Mouse (Mus musculus): ENCODE results near the gene Spaar.
A peak's percentile ranks its signal among the peaks of the same experiment; 100 is the strongest.

The Spaar gene

DNA sequence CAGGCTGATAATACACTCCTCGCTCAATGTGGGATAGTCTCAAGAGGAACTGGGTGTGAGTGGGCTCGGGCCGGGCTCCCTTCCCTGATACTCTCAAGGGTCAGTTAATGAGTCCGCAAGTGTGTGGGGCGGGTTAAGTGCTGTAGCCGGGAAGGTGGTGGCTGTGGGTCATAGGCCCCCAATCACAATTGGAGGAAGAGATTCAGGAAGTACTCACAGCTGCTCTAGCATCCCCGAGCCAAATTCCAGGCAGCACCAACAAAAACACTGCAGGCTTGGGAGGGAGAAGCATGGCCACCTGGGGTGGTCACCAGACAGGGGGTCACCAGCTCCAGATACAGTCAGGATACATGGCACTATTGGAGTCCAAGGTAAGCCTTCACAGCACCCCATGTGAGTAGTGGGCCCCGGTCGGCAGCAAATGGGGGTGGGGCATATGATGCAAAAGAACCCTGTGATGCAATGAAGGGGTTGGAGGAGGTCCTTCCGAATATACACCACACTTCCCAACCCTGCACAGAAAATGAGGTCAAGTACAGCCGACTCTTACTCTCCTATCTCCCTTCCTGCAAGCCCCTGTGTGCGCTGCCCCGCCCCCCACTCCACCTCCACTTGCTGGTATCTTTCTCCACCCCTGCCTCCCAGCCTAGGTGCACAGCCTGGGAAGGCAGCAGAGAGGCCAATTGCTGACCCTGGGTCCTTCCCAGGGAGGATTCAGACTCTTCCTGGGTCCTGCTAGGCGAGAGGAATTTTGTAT, at the start of gene Spaar:
Gene Spaar, plus strand, starts transcription at position 241 of the 757 bp plus-strand sequence.
- no peak for DNase-seq

DNA sequence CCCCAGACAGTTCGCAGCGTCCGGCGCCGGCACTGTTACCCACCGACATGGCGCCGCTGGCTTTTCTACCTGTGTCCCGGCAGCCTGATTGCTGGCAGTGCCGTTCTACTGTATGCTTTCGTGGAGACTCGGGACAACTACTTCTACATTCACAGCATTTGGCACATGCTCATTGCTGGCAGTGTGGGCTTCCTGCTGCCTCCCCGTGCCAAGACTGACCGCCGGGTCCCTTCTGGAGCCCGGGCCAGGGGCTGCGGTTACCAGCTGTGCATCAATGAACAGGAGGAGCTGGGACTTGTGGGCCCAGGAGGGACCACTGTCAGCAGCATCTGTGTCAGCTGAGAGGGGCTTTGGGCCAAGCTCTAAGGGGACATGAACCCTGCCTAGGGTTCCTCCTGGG, 39.8 kb upstream of the Spaar start:
- DNase-seq: no peak

DNA sequence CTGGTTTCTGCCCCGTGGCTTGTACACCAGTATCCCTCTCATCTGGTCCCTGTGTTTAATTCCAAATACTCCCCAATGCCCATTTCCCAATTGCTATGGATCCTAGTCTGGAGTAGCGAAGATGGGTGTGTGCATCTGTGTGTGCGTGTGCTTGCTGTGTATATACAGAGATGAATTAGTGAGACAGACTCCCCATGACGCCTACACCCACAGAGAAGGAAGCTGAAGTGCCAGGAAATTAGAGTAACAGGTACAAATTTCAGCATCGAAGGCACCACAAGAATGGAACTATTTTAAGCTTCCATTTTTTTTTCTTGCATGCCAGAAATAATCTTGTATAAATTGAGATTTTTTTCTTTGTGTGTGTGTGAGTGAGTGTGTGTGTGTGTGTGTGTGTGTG, 38.8 kb upstream of the Spaar start:
- no peak for DNase-seq

DNA sequence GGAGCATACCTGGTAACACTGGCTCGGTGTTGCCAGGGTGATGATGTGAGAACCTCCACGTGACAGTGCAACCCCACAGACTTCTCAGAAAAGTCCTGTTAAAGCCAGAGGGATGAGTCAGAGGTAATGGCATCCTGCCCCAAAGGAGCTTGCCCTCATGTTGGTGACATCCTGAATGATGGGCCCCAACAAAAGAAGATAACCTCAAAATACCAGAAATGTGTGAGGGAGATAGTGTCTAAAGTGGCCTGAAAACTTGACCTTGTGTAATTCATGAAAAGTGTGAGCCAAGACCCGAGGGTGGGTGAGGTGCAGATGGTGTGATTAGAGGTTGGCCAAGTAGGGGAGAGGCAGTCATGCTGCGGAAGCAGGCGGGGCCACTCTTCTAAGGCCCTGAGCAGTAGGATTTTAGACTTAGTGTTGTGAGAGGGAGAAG, 36.0 kb upstream of the Spaar start:
- DNase-seq: peak; percentile 27 to 49

DNA sequence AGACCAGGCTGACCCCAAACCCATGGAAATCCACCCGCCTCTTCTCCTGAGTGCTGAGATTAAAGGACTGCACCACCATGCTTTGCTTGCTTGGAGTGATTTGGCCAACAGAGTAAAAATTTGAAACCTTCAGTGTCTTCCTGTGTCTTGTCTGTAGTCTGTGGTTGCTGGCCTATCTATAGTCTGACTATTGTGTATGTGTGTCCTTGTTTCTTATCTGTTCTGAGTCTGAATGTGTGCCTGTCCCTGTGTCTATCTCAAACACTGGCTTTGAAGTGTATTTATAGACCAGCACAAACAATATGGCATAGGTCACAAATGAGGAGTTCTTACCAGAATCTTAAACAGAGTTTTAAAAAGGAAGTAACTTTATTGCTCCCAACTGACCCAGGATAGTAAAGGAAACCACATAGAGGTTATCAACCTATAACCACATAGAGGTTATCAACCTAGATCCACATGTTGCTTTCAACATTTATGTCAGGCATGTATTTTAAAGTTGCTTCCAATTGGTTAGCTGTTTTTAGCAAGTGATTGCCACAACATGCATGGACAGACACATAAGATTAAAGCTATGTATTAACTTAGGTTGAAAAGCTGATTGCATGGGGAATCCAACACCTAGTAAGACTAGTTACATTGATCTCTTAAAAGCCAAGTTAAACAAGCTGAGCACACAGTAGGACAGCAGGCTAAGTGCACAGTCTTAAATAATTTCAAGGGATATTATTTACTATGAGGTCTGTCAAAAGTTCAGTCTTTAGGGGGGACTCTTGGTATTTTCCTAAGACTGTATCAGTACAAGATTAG, 35.2 kb upstream of the Spaar start:
- no peak for DNase-seq

DNA sequence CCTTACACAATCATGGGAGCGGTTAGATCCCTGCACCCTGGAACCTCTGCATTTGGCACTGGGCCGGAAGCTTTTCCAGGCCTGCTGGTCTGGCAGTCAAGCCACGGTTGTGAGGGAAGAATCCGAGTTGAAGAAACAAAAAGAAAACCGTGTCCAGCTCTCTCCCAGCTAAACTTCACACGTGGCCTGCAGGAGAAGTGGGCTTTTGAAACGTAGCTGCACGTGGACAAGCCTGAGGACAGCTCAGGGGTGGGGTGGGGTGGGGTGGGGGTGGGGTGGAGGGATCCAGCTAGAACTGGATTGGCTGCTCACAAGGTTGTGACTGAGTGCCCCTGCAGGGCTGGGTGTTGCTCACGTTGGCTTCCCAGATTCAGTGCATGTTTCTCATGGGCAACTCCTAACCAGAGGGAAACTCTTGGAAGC, 34.6 kb upstream of the Spaar start:
- DNase-seq: peak in 1 of 2 experiments; percentile 25

DNA sequence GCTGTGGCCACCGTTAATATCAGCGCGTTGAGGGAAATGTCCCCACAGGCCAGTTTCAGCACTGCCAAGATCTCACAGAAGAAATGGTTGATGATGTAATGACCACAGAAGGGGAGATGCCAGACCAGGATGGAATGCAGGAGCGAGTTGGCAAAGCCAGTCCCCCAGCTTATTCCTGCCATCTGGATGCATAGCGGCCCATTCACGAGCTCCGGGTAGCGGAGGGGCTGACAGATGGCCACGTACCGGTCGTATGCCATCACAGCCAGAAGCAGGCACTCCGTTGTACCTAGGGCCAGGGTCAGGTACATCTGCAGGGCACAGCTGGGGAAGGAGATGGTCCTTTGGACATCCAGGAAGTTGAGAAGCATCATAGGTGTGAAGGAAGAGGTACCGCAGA, 33.3 kb upstream of the Spaar start:
- peak; percentile 66 to 78 for DNase-seq

DNA sequence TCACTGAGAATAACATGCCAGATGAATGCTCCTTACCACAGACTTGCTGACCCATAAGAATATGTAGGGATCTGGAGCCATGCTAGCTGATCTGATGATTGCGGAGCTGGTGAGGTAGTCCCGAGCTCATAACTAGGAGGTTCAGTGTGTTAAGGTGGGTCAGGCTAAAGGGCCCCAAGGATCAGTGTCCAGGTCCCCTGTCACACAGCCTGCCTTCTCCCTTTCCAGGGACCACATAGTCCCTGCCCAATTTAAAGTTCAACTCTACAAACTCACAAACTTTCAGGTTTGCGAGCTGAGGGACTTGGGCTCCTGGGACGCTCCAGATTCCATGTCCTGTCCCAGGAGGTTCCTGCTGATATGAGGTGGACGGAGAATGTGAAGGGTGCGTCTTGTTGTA, 29.1 kb upstream of the Spaar start, which contains the start of gene Olfr70:
Gene Olfr70, minus strand, starts transcription at position 101 of the 400 bp plus-strand sequence.
- no peak for DNase-seq

DNA sequence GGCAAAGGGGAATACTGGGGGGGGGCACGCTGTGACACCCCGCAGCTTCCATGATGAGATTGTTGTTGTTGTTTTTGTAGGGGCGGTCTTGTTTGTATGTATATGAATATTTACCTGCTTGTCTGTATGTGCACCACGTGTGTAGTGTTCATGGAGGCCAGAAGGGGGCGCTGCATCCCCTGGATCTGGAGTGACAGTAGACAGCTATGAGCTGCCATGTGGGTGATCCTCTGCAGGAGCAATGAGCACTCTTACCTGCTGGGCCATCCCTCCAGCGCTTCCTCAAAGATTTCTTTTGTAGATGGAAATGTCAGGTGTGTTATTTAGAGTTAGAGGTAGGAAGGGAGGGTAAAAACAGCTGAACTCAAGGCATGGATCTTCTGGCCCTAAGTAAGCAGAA, 26.4 kb upstream of the Spaar start:
- DNase-seq: no peak

DNA sequence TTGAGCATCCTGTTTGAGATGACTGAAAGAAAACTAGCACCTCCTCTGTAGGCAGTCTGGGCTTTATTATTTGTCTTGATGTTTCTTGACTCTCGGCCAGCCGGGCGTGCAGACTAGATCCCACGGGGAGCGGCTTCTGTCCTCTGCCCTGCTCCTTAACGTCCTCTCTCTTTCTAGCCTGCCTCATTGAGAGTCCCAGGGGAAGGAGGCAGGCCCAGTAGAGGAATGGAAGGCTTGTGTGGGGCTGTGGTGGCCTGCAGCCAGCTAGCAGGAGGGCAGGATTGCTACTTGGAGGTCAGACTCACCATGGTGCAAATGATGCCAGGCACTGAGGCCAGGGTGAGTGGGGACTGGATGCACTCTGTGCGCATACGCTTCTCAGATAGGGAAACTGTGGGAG, 26.0 kb upstream of the Spaar start:
- no peak for DNase-seq

DNA sequence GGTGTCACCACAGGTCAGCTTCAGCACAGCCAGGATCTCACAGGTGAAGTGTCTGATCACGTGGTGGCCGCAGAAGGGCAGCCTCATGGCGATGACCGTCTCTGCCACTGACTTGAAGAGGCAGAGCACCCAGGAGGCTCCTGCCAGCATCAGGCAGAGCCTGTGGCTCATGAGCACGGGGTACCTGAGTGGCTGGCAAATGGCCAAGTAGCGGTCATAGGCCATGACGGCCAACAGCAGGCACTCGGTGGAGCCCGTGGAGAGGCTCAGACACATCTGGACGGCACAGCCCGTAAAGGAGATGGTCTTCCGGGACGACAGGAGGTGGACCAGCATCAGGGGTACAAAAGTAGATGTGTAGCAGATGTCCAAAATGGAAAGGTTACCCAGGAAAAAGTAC, 23.8 kb upstream of the Spaar start:
- no peak for DNase-seq

DNA sequence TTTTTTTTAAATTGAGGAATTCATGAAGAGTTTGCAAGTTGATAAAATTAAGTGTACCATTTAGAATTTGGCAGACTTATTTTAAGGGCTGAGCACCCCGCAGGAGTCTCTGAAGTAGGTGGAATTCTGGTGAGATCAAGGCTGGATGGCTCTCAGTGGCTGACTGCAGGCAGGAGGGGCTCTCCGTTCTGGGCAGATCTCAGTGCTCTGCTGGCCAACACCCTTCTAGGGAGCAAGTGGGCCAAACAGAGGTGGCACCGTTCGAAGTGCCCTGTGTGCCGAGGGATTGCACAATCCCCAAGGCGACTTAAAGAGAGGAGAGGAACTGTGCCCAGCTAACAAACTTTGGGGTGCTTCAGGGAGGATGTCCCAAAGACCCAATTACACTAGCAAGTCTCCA, 20.0 kb upstream of the Spaar start, which contains the start of gene Olfr71:
Gene Olfr71, minus strand, starts transcription at position 387 of the 400 bp plus-strand sequence.
- DNase-seq: no peak

DNA sequence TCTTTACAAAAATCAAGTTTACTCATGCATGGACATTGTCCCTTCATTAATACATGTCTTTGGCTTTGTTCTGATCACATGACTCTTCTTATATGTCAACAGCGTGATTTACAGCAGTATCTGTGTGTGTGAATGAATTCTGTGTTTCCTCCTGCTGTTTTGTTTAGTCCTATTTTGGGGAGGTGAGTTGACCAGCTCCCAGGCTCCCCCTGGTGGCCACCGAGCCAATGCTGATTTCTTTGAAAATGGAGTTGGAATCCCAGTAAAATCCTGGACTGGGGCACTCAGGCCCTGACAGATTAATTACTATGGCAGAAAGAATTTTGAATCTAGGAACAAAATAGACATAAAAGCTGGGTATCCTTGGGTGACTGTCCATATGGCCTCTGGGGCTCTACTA, 18.0 kb upstream of the Spaar start:
- peak; percentile 90 to 95 for DNase-seq

DNA sequence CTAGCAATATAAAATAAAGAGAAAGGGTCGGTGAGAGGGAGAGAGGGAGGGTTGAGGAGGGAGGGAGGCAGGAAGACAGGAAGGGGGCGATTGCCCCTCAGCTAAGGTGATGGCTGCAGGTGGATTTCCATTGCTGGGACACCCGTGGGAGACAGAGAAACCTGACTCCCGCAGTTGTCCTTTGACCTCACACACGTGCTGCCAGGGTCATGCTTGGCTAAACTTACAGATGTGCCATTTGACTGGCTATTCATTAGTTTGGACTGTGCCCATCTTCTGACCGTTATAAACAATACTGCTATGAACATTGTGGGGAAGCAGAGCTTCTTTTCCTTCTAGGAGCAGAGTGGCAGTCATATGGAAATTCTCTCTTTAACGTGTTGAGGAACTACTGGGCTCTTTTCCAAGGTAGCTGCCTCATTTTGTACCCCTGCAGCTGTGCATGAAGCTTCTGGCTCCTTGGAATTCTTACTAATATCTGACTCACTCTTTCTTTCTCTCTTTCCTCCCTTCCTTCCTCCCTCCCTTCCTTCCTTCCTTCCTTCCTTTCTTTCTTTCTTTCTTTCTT, 16.1 kb upstream of the Spaar start:
- DNase-seq: no peak

DNA sequence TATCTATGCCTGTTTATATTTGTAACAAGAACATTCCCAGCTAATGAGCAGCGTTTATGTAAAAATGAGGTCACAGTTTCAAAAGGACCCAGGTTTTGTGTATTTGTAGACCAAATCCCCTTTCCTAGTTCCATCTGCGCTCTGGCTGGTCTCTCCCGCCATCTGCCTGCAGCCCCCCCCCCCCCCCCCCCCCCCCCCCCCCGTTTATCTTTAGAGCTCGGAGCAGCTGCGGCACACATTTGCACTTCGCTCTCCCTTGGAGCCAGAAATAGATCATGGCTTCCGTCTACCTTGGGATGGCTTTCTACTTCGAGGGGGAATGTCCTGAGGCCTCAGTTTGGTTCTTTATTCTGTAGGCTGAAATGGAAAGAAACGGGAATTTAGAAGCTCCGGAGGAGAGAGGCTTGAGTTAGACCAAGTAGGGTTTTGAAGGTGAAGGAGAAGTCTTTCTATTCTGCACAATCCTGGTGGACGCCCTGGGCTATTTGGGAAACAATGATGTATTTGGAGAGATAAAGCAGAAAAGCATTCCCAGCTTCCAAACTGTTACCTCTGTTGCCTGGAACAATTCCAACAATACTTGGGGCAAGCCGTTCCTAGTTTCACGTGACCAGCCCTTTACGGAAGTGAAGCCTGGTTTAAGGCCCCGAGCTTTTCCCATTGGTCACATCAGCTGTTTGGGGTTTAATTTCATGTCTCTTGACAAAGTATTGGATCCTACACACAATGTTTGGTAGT, 9.2 kb upstream of the Spaar start:
- DNase-seq: no peak

DNA sequence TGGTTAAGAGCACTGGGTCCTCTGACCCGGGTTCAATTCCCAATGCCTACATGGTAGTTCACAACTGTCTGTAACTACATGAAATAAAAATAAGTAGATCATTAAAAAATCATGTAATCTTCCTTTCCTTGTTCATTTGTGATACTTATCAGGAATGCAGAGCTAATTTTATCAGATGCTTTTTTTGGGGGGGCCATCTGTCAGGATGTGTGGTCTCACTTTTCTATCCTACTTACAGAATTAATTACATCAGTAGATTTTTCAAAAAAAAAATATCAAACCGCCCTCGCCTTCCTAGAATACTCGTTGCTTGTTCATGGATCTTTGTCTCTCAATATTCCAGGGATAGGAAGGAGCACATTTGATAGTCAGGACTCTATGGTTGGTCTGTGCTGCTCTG, 7.6 kb upstream of the Spaar start:
- DNase-seq: no peak

DNA sequence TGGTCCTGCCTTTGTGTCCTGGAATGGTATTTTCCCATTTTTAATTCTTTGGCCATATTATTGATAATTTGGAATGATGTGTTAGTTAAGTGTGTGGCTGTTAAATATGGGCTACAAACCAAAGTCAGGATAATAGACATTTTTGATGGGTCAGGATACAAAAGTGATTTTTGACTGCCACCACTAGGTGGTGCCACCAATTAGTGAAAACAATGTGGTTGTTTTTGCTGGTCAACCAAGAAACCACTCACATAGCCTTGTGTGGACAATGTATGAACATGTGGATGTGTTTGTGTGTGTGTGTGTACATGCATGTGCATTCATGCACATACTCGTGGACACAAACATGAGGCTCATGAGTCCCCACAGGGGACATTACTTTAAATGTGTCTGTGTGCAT, 5.1 kb upstream of the Spaar start:
- peak in 1 of 2 experiments; percentile 62 for DNase-seq

DNA sequence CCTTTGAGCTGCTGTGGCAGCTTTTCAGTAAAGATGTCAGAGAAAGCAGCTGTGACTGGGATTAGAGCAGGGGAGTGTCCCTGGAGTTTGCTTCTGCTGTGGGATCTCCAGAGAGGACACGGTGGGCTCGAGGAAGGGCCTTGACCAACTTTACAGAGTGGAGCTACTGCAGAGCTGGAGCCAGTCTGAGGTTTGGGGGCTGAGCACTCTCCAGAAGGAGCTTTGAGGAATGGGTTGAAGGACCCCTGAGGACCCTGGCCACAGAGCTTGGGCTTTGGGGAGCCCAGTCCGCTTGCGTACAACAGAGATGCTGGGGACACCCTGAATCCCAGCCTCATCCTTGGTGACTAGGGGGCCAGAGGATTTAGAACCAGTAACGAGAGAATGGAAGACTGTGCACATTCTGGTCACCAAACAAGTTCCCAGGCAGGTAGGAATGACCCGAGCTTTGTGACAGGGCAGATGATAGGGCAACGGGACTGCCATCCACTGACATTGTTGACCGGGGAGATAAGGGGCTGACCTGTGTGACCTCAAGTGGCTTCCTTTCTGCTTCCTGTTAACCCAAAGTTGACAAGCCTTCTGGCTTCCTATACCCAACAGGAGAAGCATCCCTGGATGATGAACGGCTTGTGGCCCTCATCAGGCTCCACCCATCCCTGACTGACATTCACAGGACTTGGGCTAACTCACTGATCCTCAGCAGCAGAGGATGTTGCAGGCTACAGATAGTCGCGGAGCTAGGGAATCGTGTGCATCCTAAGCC, 3.4 kb upstream of the Spaar start:
- DNase-seq: no peak

DNA sequence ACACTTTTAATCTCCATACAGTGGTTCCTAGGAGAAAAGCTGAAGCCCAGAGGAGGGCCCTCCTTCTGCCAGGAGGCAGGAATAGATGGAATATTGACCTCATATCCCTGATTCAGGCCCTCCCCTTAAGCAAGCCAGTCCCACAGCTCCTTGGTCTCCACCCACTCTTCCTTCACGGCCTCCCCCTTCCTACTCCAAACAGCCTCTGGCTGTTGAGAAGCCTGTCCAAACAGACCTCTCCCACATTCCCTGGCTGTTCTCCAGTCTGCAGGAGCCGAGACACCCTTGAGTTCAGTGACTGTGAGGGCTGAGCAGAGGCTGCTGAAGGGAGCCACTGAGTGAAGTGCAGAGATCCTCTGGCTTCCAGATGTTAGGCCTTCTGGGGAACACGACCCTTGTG, 2.8 kb upstream of the Spaar start, which contains the start of gene Hrct1:
Gene Hrct1, plus strand, starts transcription at position 194 of the 400 bp plus-strand sequence.
- DNase-seq: no peak

DNA sequence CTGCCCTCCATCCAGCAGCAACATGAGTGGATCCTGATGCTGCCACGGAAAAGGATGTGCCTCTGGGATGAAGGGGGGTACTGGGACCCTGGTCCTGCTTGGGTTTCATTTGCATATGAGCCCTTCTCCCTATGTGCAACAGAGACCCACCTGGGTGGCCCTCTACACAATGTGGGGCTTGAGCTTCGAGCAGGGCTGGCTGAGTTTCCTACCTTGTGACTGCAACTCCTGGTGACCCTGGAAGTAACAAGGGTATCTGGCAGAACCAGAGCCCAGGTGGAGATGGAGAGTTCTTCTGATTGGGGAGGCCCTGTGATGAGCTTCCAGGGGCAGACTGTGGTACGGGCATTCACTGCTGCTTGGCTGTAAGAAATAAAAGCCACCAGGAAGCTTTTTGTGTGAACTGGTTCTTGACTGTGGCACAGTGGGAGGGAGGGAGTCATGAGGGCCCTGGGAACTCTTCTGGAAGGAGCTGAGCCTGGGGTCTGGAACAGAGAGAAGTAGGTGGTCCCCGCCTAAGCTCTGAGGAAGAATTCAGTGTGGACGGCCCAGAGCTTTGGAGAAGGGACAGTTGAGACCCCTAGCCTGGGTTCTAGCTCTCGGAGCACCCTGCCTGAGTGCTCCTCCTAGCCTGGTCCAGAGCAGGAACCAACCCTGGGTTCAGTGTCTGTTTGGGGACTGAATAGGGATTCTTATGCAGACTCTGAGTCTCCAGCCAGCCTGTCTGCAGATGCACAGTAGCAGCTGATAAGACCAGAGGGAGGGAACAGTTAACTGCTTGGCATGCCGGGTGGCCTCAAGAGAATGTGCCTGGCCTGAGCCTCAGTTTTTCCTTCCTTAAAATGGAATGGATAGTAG, 1.9 kb upstream of the Spaar start:
- DNase-seq: no peak

DNA sequence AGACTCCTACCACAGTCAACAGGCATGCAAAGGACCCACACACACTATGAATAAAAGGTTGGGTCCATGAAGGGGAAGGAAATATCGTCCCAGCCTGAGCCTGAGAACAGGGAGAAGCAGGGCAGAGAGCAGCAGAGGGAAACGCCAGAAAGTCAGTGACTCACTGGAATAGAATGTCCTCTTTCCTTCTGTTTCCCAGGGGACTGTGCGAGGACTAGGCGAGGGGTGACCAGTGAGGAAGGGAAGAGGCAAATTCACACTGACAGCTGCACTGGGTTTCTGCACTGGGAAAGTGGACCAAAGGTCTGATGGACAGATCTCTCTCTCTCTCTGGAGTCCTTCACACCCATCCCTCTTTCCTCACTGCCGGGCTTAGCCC, 1.3 kb upstream of the Spaar start:
- no peak for DNase-seq
